Mouse (Mus musculus): ENCODE results near the gene Fam114a2. TPM values are rescaled to one million over a fixed set of nuclear protein-coding genes. Genes with fewer than 3 reads are reported as not detected.

Gene Fam114a2
- polyA plus RNA-seq, 1 experiment from 2014 or later: 96.8 TPM

GRCm38 (mm10) chr11:57540681-57541080, 22.3 kb upstream of the Fam114a2 start:
- Histone ChIP-seq H3K4me1 (ENCODE audit: insufficient read depth, low read length) (no peaks in the 10 kb centered on the region), H3K4me3 (ENCODE audit: low read length) (no peak overlapping the region), H3K9me3 (ENCODE audit: low read length) (no peaks in the 10 kb centered on the region), H3K27me3 (ENCODE audit: insufficient read depth, low read length) (no peaks in the 10 kb centered on the region), H3K9ac (replicated peaks; ENCODE audit: low read length) (no peak overlapping the region), H3K27ac (ENCODE audit: low read length) (no peak overlapping the region), H3K4me2 (replicated peaks; ENCODE audit: low read depth, low read length) (no peak overlapping the region), H3K36me3 (ENCODE audit: insufficient read depth, low read length) (no peaks in the 10 kb centered on the region)
- no peak for ATAC-seq (ENCODE audit: low FRiP score, low TSS enrichment)
- 94% methylated on average over 2 of the region's 2 CpGs for WGBS

- Histone ChIP-seq H3K4me1 (ENCODE audit: insufficient read depth, low read length) (no peaks in the 10 kb centered on the region), H3K36me3 (ENCODE audit: insufficient read depth, low read length) (no peaks in the 10 kb centered on the region), H3K27me3 (ENCODE audit: insufficient read depth, low read length) (no peaks in the 10 kb centered on the region), H3K4me3 (ENCODE audit: low read length) (no peak overlapping the region), H3K9ac (replicated peaks; ENCODE audit: low read length) (no peak overlapping the region), H3K9me3 (ENCODE audit: low read length) (no peaks in the 10 kb centered on the region), H3K27ac (ENCODE audit: low read length) (no peak overlapping the region), H3K4me2 (replicated peaks; ENCODE audit: low read depth, low read length) (no peak overlapping the region)
- WGBS: 82% methylated on average over 5 of the region's 5 CpGs
- no peak for ATAC-seq (ENCODE audit: low FRiP score, low TSS enrichment)
These were observed 21.5 kb upstream of the Fam114a2 start for GRCm38 (mm10) chr11:57539841-57540418.

- Histone ChIP-seq H3K4me3 (ENCODE audit: low read length) (no peak overlapping the region), H3K27ac (ENCODE audit: low read length) (no peak overlapping the region), H3K36me3 (ENCODE audit: insufficient read depth, low read length) (0 out of 2 replicates have a peak, but pooled peaks cover 3% of the 10 kb centered on the region), H3K27me3 (ENCODE audit: insufficient read depth, low read length) (no peaks in the 10 kb centered on the region), H3K4me1 (ENCODE audit: insufficient read depth, low read length) (no peaks in the 10 kb centered on the region; the same call in 1 of the 2 replicates), H3K4me2 (replicated peaks; ENCODE audit: low read depth, low read length) (no peak overlapping the region), H3K9me3 (ENCODE audit: low read length) (no peaks in the 10 kb centered on the region), H3K9ac (replicated peaks; ENCODE audit: low read length) (no peak overlapping the region)
- ATAC-seq (ENCODE audit: low FRiP score, low TSS enrichment): no peak
- 89% methylated on average over 5 of the region's 5 CpGs for WGBS
These were observed 17.5 kb upstream of the Fam114a2 start for GRCm38 (mm10) chr11:57535912-57536311.

GRCm38 (mm10) chr11:57532306-57532705, 13.9 kb upstream of the Fam114a2 start:
- H3K4me1 ChIP-seq (ENCODE audit: insufficient read depth, low read length): no peaks in the 10 kb centered on the region; the same call in 1 of the 2 replicates
- peaks cover 17% of the 10 kb centered on the region for H3K36me3 ChIP-seq (ENCODE audit: insufficient read depth, low read length)
- no peak overlapping the region for H3K4me3 ChIP-seq (ENCODE audit: low read length)
- ATAC-seq (ENCODE audit: low FRiP score, low TSS enrichment): no peak
- H3K27me3 ChIP-seq (ENCODE audit: insufficient read depth, low read length): no peaks in the 10 kb centered on the region
- H3K9ac ChIP-seq (replicated peaks; ENCODE audit: low read length): no peak overlapping the region
- WGBS: 83% methylated on average over 4 of the region's 4 CpGs
- H3K4me2 ChIP-seq (replicated peaks; ENCODE audit: low read depth, low read length): no peak overlapping the region
- no peaks in the 10 kb centered on the region for H3K9me3 ChIP-seq (ENCODE audit: low read length)
- H3K27ac ChIP-seq (ENCODE audit: low read length): 0 out of 2 replicates have a peak overlapping the region, but pooled peaks have one; percentile 3

GRCm38 (mm10) chr11:57531300-57531950, 13.0 kb upstream of the Fam114a2 start:
- H3K9ac ChIP-seq (replicated peaks; ENCODE audit: low read length): no peak overlapping the region
- H3K4me1 ChIP-seq (ENCODE audit: insufficient read depth, low read length): no peaks in the 10 kb centered on the region; the same call in 1 of the 2 replicates
- H3K4me2 ChIP-seq (replicated peaks; ENCODE audit: low read depth, low read length): no peak overlapping the region
- peak overlapping the region; percentile 44 for H3K27ac ChIP-seq (ENCODE audit: low read length)
- ATAC-seq (ENCODE audit: low FRiP score, low TSS enrichment): peak; percentile 73
- WGBS: 36% methylated on average over 11 of the region's 11 CpGs
- no peaks in the 10 kb centered on the region for H3K27me3 ChIP-seq (ENCODE audit: insufficient read depth, low read length)
- H3K36me3 ChIP-seq (ENCODE audit: insufficient read depth, low read length): peaks cover 17% of the 10 kb centered on the region
- H3K4me3 ChIP-seq (ENCODE audit: low read length): no peak overlapping the region
- no peaks in the 10 kb centered on the region for H3K9me3 ChIP-seq (ENCODE audit: low read length)

- peaks cover 17% of the 10 kb centered on the region for H3K36me3 ChIP-seq (ENCODE audit: insufficient read depth, low read length)
These were observed 10.7 kb upstream of the Fam114a2 start for GRCm38 (mm10) chr11:57529111-57529510.

GRCm38 (mm10) chr11:57527506-57527905, 9.1 kb upstream of the Fam114a2 start:
- Histone ChIP-seq H3K9me3 (ENCODE audit: low read length) (no peaks in the 10 kb centered on the region), H3K4me3 (ENCODE audit: low read length) (no peak overlapping the region), H3K9ac (replicated peaks; ENCODE audit: low read length) (no peak overlapping the region), H3K27me3 (ENCODE audit: insufficient read depth, low read length) (no peaks in the 10 kb centered on the region), H3K36me3 (ENCODE audit: insufficient read depth, low read length) (peaks cover 14% of the 10 kb centered on the region), H3K4me1 (ENCODE audit: insufficient read depth, low read length) (peaks cover 4% of the 10 kb centered on the region), H3K4me2 (replicated peaks; ENCODE audit: low read depth, low read length) (no peak overlapping the region), H3K27ac (ENCODE audit: low read length) (no peak overlapping the region)
- ATAC-seq (ENCODE audit: low FRiP score, low TSS enrichment): no peak
- 86% methylated on average over 4 of the region's 4 CpGs for WGBS

More at GRCm38 (mm10) chr11:57529111-57529510, 10.7 kb upstream of the Fam114a2 start:
- no peak overlapping the region for H3K9ac ChIP-seq (replicated peaks; ENCODE audit: low read length)
- H3K4me3 ChIP-seq (ENCODE audit: low read length): no peak overlapping the region
- H3K9me3 ChIP-seq (ENCODE audit: low read length): no peaks in the 10 kb centered on the region
- peaks cover 4% of the 10 kb centered on the region for H3K4me1 ChIP-seq (ENCODE audit: insufficient read depth, low read length)
- ATAC-seq (ENCODE audit: low FRiP score, low TSS enrichment): no peak
- 79% methylated on average over 3 of the region's 3 CpGs for WGBS
- H3K27me3 ChIP-seq (ENCODE audit: insufficient read depth, low read length): no peaks in the 10 kb centered on the region
- no peak overlapping the region for H3K4me2 ChIP-seq (replicated peaks; ENCODE audit: low read depth, low read length)
- no peak overlapping the region for H3K27ac ChIP-seq (ENCODE audit: low read length)

GRCm38 (mm10) chr11:57525900-57526299, 7.5 kb upstream of the Fam114a2 start:
- Histone ChIP-seq H3K9ac (replicated peaks; ENCODE audit: low read length) (no peak overlapping the region), H3K27me3 (ENCODE audit: insufficient read depth, low read length) (no peaks in the 10 kb centered on the region), H3K4me3 (ENCODE audit: low read length) (no peak overlapping the region), H3K4me1 (ENCODE audit: insufficient read depth, low read length) (peaks cover 4% of the 10 kb centered on the region; the same call in 1 of the 2 replicates), H3K36me3 (ENCODE audit: insufficient read depth, low read length) (peaks cover 14% of the 10 kb centered on the region), H3K9me3 (ENCODE audit: low read length) (no peaks in the 10 kb centered on the region), H3K4me2 (replicated peaks; ENCODE audit: low read depth, low read length) (no peak overlapping the region), H3K27ac (ENCODE audit: low read length) (no peak overlapping the region)
- 81% methylated on average over 3 of the region's 3 CpGs for WGBS
- no peak for ATAC-seq (ENCODE audit: low FRiP score, low TSS enrichment)

GRCm38 (mm10) chr11:57524597-57524996, 6.2 kb upstream of the Fam114a2 start:
- Histone ChIP-seq H3K4me2 (replicated peaks; ENCODE audit: low read depth, low read length) (no peak overlapping the region), H3K4me1 (ENCODE audit: insufficient read depth, low read length) (peaks cover 4% of the 10 kb centered on the region), H3K9ac (replicated peaks; ENCODE audit: low read length) (no peak overlapping the region), H3K36me3 (ENCODE audit: insufficient read depth, low read length) (peaks cover 7% of the 10 kb centered on the region), H3K27me3 (ENCODE audit: insufficient read depth, low read length) (no peaks in the 10 kb centered on the region), H3K27ac (ENCODE audit: low read length) (no peak overlapping the region), H3K9me3 (ENCODE audit: low read length) (no peaks in the 10 kb centered on the region), H3K4me3 (ENCODE audit: low read length) (no peak overlapping the region)
- ATAC-seq (ENCODE audit: low FRiP score, low TSS enrichment): no peak

GRCm38 (mm10) chr11:57523418-57523817, 5.0 kb upstream of the Fam114a2 start:
- Histone ChIP-seq H3K27me3 (ENCODE audit: insufficient read depth, low read length) (no peaks in the 10 kb centered on the region), H3K4me2 (replicated peaks; ENCODE audit: low read depth, low read length) (no peak overlapping the region), H3K36me3 (ENCODE audit: insufficient read depth, low read length) (no peaks in the 10 kb centered on the region), H3K9ac (replicated peaks; ENCODE audit: low read length) (no peak overlapping the region), H3K27ac (ENCODE audit: low read length) (no peak overlapping the region), H3K4me3 (ENCODE audit: low read length) (no peak overlapping the region), H3K4me1 (ENCODE audit: insufficient read depth, low read length) (peaks cover 10% of the 10 kb centered on the region), H3K9me3 (ENCODE audit: low read length) (no peaks in the 10 kb centered on the region)
- 89% methylated on average over 3 of the region's 3 CpGs for WGBS
- ATAC-seq (ENCODE audit: low FRiP score, low TSS enrichment): no peak
